Mouse (Mus musculus): ENCODE data around the gene Gm15130. TPM values are rescaled to one million over a fixed set of nuclear protein-coding genes. Genes with fewer than 3 reads are reported as not detected.

Gene Gm15130
- not detected for total RNA-seq (2021)

DNA sequence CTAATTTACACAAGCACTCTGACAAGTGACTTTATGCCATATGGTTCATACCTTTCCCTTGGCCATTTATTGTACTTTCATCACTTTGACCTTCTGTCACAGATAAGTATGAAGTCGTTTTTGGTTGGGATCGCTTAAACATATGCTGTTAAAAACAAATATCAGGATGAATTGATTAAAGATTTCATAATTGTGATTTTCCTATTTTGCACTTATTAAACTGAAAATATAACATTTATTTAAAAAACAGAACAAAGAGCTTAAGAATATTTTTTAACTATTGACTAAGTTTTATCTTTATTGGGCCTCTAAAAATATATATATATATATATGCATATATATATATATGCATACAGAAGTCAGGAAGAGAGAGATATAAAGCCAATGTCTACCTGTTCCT lies at the start of gene Gm15130:
Gm15130 (minus strand) TSS at position 101 of the 400 bp plus-strand sequence.
- no peak for DNase-seq
- intact Hi-C loops (cut with DNase I), result no loop called here

GRCm38 (mm10) chr2:111182068-111182467 lies 29.3 kb upstream of the Gm15130 start:
- intact Hi-C loops (cut with DNase I), result no loop called here
- no peak for DNase-seq

DNA sequence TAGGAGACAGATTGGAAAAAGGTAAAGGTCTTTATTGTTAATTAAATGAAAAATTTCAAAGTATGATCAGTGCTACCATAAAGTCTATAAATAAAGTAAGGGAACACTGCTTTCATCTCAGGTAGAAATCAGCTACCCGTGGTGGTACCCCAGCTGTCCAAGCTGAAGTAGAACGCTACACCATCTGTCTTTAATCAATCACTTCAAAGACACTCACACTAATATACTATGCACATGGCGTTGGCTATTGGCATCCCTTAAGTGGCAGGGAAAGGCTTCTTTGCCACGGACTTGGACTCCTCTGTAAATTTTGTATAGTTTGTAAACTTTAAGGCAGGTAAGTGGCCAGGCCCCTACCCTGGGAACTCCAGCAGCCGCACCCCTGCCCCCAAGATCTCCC lies 17.0 kb downstream of the Gm15130 start:
- intact Hi-C loops (cut with DNase I), result no loop called here
- no peak for DNase-seq

GRCm38 (mm10) chr2:111105882-111106281 lies 46.9 kb downstream of the Gm15130 start, which contains the start of gene Gm13941:
Gene Gm13941 (minus strand): TSS chr2:111105982.
- intact Hi-C loops (cut with DNase I), result no loop called here

More at GRCm38 (mm10) chr2:111105882-111106281, 46.9 kb downstream of the Gm15130 start, which contains the start of gene Gm13941:
- no peak for DNase-seq

Other genes with a start within 250 kb of the Gm15130 start
- under 1 TPM; 0.05 to 0.11 TPM for gene Ano3, start 202.0 kb downstream of the Gm15130 start, total RNA-seq (2021)
- gene Gm13941, start 47.0 kb downstream of the Gm15130 start, total RNA-seq (2021), result not detected
- gene 4930430A15Rik, start 76.7 kb upstream of the Gm15130 start, total RNA-seq (2021), result not detected
- not detected for gene Olfr1275, start 82.3 kb upstream of the Gm15130 start, total RNA-seq (2021)
- gene Olfr1276, start 101.6 kb upstream of the Gm15130 start, total RNA-seq (2021), result not detected
- not detected for gene Olfr1277, start 121.2 kb upstream of the Gm15130 start, total RNA-seq (2021)
- not detected for gene Olfr1278, start 137.2 kb upstream of the Gm15130 start, total RNA-seq (2021)
- not detected for gene Olfr1279, start 147.7 kb upstream of the Gm15130 start, total RNA-seq (2021)
- gene Olfr1280, start 161.1 kb upstream of the Gm15130 start, total RNA-seq (2021), result not detected
- not detected for gene Olfr1281, start 173.6 kb upstream of the Gm15130 start, total RNA-seq (2021)
- not detected for gene Olfr1282, start 183.1 kb upstream of the Gm15130 start, total RNA-seq (2021)
- not detected for gene Olfr1283, start 213.9 kb upstream of the Gm15130 start, total RNA-seq (2021)
- gene Olfr1284, start 222.6 kb upstream of the Gm15130 start, total RNA-seq (2021), result not detected

All from heart, postnatal 36 days (tissue).